Mouse (Mus musculus) lung, adult 2 months (tissue): ENCODE results near the gene Gramd1a.

Experiments
- CTCF ChIP-seq: fragments of 200-500 bp; IDR thresholded peaks from 2 replicates; pipeline ENCODE4 v1.5.1; 2011; ENCODE audit warnings: mild to moderate bottlenecking, low read length, control low read depth; ENCODE audit not compliant: insufficient read depth
- POLR2A ChIP-seq: fragments of 200-500 bp; IDR thresholded peaks from 2 replicates; pipeline ENCODE4 v1.6.1; 2011; ENCODE audit warnings: low read depth, mild to moderate bottlenecking, control low read depth, low read length, borderline replicate concordance; ENCODE audit errors: extremely low read depth

DNA sequence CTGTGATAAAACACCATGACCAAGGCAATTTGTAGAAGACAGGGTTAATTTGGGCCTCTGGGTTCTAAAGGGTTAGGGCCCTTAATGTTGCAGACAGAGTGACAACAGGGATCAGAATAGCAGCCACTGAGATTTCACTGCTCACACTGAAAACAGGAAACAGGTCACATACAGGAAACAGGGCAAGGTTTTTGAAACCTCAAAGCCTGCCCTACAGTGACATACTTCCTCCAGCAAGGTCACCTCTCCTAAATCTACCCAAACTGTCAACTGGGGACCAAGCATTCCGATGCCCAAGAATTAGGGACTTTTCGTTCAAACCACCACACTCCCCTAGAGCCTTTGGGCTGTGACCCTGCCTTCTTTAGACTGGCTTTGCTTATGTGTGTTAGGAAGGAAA is 66.0 kb downstream of the Gramd1a start:
- TF ChIP-seq POLR2A (no peak), CTCF (no peak)
